Mouse (Mus musculus): ENCODE measurements around the gene Proca1. TPM values are rescaled to one million over a fixed set of nuclear protein-coding genes. Genes with fewer than 3 reads are reported as not detected.

Proca1 gene
- total RNA-seq, 2 experiments from 2014 or later: 4.7 to 7.7 TPM

DNA sequence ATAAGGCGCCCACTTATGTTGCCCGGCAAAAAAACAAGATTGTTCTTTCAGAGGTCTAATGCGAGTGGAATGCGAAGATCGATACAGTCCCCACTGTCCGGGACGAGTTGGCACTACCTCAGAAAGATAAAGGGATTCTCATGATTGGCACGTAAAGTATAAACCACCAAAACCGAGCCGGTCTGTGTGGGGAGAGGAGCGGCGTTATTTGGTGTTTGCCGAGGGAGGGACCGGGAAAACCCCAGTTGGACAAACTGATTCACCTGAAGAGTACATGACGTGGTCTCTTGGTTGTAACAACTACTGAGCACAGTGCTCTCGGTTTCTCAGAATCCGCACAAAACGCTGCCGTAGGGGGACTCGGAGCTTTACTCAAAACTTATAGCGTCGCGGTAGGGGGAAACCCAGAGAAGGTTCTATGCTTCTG lies 16.3 kb upstream of the Proca1 start:
- Histone ChIP-seq H3K4me3 (peak overlapping the region; percentile 58), H3K27ac (no peak overlapping the region; the same call in 1 of the 2 replicates)
- DNase-seq (ENCODE audit: extremely low spot score in 1 of 2, low spot score in 2 of 2): no peak
- intact Hi-C loops (cut with DNase I): loop anchor here (1.0 to 5.0 kb wide), 3 partner anchors 18 to 140 kb away; partner anchors contain the start of gene Flot2
- TF ChIP-seq CTCF (IDR thresholded peaks at IDR 0.05): no peak

- 0 out of 2 replicates have a peak overlapping the region, but pooled peaks have one; percentile 2 for H3K27ac ChIP-seq
- DNase-seq (ENCODE audit: extremely low spot score in 1 of 2, low spot score in 2 of 2): no peak
- intact Hi-C loops (cut with DNase I): loop anchor here (1.0 to 5.0 kb wide), 3 partner anchors 19 to 140 kb away; partner anchors contain the start of gene Flot2
- no peak for TF ChIP-seq CTCF (IDR thresholded peaks at IDR 0.05)
- H3K4me3 ChIP-seq: peak overlapping the region; percentile 58
Measured at GRCm38 (mm10) chr11:78177437-78177836, 15.8 kb upstream of the Proca1 start.

DNA sequence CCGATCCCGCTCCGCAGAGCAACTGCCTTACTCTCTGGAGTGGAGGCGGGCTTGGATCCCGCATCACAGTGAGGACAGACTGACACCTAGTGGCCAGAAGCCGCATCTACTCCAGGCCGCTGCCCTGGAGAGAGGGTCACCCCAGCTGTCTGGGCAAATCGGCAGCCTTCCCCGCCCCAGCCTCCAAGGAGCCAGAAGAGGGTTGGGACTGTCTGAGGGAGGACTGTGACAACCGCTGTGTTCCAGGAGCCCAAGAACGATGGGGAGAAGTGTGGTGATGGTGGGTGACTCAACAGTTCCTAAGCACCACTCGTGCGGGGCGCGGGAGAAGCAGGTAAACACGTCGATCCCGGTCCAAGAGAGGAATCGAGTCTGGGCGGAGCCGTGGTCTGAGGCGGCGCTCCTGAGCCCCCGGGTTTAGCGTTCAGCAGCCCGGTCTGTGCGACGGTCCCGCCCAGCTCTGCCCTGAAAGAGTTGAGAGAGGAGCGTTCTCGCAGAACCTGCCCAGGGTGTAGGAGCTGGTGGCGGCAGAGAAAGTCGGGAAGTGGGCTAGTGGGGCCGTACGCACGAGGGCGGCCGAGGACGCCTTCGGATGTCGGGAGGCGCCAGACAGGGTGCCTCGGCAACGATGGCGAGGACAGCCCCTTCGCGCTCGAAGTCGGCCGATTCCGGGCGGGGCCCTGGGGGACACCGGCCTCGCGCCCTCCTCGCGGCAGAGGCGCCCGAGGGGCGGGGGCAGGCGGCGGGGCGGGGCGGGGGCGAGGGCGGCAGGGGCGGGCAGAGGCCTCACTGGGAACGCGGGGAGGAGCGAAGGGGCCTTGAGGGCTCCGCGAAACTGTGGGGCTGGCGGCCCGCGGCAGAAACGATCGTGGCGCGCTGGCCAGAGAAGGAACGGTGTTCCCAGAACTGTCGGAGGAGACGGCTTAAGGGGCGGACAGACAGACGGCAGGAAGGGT lies 15.0 kb upstream of the Proca1 start:
- TF ChIP-seq CTCF (IDR thresholded peaks at IDR 0.05): peak; percentile 99
- intact Hi-C loops (cut with DNase I): loop anchor here (1.0 to 5.0 kb wide), 3 partner anchors 19 to 141 kb away; partner anchors contain the start of gene Flot2
- peak overlapping the region; percentile 80 for H3K27ac ChIP-seq
- peak; percentile 92 to 95 for DNase-seq (ENCODE audit: extremely low spot score in 1 of 2, low spot score in 2 of 2)
- H3K4me3 ChIP-seq: peak overlapping the region; percentile 52

GRCm38 (mm10) chr11:78178859-78179437 lies 14.2 kb upstream of the Proca1 start:
- intact Hi-C loops (cut with DNase I): loop anchor here (1.0 to 5.0 kb wide), 2 partner anchors 142 to 160 kb away; partner anchors contain the start of gene Flot2
- DNase-seq (ENCODE audit: extremely low spot score in 1 of 2, low spot score in 2 of 2): no peak
- H3K27ac ChIP-seq: peak overlapping the region; percentile 78
- TF ChIP-seq CTCF (IDR thresholded peaks at IDR 0.05): no peak
- peak overlapping the region; percentile 52 for H3K4me3 ChIP-seq

DNA sequence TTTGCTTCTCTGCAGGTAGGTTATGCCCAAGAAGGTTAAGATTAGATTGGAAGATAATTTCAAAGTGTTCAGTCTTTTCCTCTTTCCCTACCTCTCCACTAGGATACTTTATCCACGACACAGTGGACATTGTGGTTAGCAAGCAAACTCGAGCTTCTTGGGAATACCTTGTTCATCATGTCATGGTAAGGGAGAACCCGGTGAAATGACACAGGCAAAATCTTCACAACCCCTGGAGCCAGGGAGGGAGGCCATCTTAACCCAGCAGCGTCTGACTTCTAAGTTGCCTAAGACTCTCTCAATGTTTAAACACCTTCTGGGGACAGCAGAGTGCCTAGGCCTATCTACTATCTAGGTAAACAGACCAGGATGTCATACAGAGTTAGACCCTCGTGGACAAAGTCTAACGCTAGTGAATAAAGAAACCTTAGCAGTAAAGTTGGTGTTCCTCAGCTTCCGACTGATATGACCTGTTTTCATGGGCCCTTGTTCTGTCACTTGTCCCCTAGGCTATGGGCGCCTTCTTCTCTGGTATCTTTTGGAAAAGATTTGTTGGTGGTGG lies 13.7 kb upstream of the Proca1 start:
- Histone ChIP-seq H3K27ac (no peak overlapping the region; the same call in 1 of the 2 replicates), H3K4me3 (peak overlapping the region; percentile 52)
- intact Hi-C loops (cut with DNase I): loop anchor here (1.0 to 5.0 kb wide), 2 partner anchors 142 to 160 kb away; partner anchors contain the start of gene Flot2
- no peak for TF ChIP-seq CTCF (IDR thresholded peaks at IDR 0.05)
- no peak for DNase-seq (ENCODE audit: extremely low spot score in 1 of 2, low spot score in 2 of 2)

- H3K27ac ChIP-seq: no peak overlapping the region
- TF ChIP-seq CTCF (IDR thresholded peaks at IDR 0.05): no peak
- intact Hi-C loops (cut with DNase I): no loop called here
- no peak overlapping the region for H3K4me3 ChIP-seq
- DNase-seq (ENCODE audit: extremely low spot score in 1 of 2, low spot score in 2 of 2): no peak
Measured at GRCm38 (mm10) chr11:78180081-78180761, 13.0 kb upstream of the Proca1 start.

DNA sequence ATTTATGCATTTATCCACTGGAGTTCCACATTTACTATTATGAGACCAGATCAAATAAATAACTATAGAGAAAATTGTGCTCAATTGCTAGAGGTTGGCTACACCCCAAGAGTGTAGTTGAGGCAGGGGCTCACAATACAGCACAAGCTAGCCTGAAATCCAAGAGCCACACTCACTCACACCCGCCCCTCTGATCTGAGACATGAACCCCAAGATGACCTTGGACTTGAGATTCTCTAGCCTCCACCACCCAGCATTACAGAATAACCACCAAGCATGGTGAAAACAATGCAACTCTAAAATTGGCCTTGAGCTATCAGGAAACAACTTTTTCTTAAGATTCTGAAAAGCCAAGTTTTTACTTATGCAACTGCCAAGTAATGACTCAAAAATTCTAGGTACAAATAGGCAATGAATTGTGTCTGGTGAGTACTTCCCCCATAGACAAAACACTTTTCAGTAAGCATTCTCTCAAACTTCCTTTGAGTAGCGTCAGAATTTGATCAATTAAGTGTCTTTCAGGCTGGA lies 11.3 kb upstream of the Proca1 start:
- no peak for DNase-seq (ENCODE audit: extremely low spot score in 1 of 2, low spot score in 2 of 2)
- Histone ChIP-seq H3K27ac (no peak overlapping the region), H3K4me3 (peak overlapping the region; percentile 60)
- intact Hi-C loops (cut with DNase I): no loop called here
- no peak for TF ChIP-seq CTCF (IDR thresholded peaks at IDR 0.05)

- DNase-seq (ENCODE audit: extremely low spot score in 1 of 2, low spot score in 2 of 2): no peak
- no peak for TF ChIP-seq CTCF (IDR thresholded peaks at IDR 0.05)
Measured at GRCm38 (mm10) chr11:78182450-78182849, 10.7 kb upstream of the Proca1 start.

GRCm38 (mm10) chr11:78182961-78183844 lies 10.0 kb upstream of the Proca1 start, which contains the start of gene Rpl23a:
Gene Rpl23a, minus strand, starts transcription at chr11:78183584.
- TF ChIP-seq CTCF (IDR thresholded peaks at IDR 0.05): peak; percentile 42
- Histone ChIP-seq H3K27ac (peak within 1 kb of the TSS; percentile 97), H3K4me3 (peak within 1 kb of the TSS; percentile 60)
- intact Hi-C loops (cut with DNase I): loop anchor here (1.0 kb wide), 1 partner anchor 201 kb away; the partner anchor contains the start of gene Phf12
- peak; percentile 82 for DNase-seq (ENCODE audit: extremely low spot score in 1 of 2, low spot score in 2 of 2)

More at GRCm38 (mm10) chr11:78182450-78182849, 10.7 kb upstream of the Proca1 start:
- Histone ChIP-seq H3K4me3 (peak overlapping the region; percentile 60), H3K27ac (peak overlapping the region; percentile 97; the same call in 1 of the 2 replicates)
- intact Hi-C loops (cut with DNase I): no loop called here

Measured in left cerebral cortex, adult 2 months (tissue).